Mouse (Mus musculus): Measurements from ENCODE around the gene Scn5a.

GRCm38 (mm10) chr9:119574366-119574765 lies 4.5 kb downstream of the Scn5a start:
- TF ChIP-seq CTCF (IDR thresholded peaks at IDR 0.05; ENCODE audit: low read depth, low read length) = no peak
- TF ChIP-seq POLR2A (IDR thresholded peaks at IDR 0.05; ENCODE audit: insufficient read depth, low read length) = no peak
- TF ChIP-seq EP300 (IDR thresholded peaks at IDR 0.05; ENCODE audit: insufficient read depth, low read depth, low read length) = no peak
